Mouse (Mus musculus) layer of hippocampus, postnatal 10 days (tissue): ENCODE measurements at regions not wholly inside any gene's neighbourhood (a gene's known extent, or its start where the extent isn't known, plus 50 kb on each side); places are given as distances from the start of the nearest gene placed in this dataset.

Experiments used
- DNase-seq, 2 experiments: peaks; one replicate each; pipeline ENCODE4 v3.0.0; 2021; ENCODE audit warnings: low spot score in 2 of 2

DNA sequence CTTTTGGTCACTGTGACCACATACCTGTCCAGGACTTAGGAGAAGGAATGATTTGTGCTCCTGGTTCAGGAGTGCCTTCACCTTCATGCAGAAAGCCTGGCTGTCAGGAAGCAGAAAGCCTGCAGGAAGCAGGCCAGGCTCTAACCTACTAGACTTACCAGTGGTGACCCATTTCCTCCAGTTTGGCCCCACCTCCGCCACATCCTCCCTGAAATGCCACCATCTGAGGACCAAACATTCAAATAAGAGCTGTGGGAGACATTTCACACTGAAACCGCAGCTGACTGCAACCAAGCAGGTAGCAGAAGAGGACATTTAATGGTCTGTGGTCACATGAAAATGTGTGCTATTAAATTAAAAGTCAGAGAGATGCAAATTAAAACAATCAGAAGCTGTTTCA lies 50.3 kb upstream of the Armc2 start:
- no peak for DNase-seq
